Mouse (Mus musculus) right cerebral cortex, postnatal 36 days (tissue): ENCODE results near the gene Ccng1.
"Not testable (repeated sequence)": the region's sequence is repeated elsewhere in the genome, so short reads cannot be mapped to it uniquely, and the experiment has no call there.

Experiments
- DNase-seq, 2 experiments: peaks; one replicate each; pipeline ENCODE4 v3.0.0; 2022; ENCODE audit warnings: low spot score in 2 of 2, mixed read lengths in 1 of 2

Ccng1 gene

DNA sequence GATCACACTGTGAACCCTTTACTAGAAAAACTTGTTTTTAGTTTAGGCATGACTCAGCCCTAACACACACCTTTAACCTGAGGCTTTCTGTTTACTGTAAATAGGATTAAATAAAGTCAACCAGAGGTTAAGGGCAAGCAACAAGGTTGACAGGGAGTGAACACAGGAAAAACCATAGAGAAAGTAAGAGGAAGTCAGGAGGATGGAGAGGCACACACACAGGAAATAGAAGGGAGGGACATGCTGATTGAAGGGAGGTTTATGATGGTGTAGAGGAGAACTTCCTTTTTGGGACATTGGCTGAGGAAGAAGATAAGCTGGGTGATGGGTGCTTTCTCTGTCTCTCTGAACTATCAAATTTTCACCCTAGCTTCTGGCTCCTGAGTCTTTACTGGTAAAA is 36.8 kb downstream of the Ccng1 start:
- no peak for DNase-seq

DNA sequence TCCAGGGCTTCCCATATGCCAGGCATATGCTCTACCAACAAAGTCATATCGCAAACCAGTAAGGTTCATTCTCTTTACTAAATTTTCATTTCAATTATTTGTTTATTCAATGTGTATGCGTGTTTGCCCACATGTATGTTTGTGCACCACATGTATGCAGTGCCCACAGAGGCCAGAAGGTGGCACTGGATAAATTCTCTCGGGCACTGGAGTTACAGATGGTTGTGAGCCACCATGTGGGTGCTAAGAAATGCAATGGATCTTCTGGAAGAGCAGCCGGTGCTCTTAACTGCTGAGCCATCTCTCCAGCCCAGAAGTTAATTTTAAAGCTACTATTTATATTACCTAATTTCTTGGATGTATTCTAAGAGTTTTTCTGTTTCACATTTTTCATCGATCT is 39.6 kb downstream of the Ccng1 start:
- DNase-seq, result no peak

DNA sequence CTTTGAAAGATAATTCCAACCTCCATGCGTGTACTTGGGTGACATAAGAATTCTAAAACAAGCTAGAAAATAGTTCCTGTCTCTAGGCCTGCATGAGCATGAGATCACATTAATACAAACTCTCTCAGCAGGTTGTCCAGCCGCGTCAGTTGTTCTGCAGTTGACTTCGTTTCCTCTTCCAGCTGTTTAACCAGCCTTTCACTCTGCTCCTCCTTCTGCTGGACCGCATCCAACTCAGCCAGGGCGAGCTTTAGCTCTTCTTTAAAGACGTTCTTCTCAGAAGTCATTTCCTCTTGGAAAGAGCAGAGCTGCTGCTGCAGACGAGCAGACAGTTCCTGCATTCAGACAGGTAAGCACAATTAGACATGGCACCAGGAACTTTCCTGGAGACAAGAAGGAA is 41.3 kb downstream of the Ccng1 start:
- DNase-seq, result no peak

DNA sequence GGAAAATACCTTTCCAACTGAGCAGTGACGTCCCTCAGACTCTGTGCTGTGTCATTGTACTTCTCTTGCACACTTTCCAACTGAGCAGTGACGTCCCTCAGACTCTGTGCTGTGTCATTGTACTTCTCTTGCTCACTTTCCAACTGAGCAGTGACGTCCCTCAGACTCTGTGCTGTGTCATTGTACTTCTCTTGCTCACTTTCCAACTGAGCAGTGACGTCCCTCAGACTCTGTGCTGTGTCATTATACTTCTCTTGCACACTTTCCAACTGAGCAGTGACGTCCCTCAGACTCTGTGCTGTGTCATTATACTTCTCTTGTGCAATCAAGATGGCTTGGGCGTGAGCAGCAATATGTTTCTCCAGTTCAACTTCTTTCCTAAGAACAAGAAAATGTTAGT is 45.2 kb downstream of the Ccng1 start:
- not testable (repeated sequence) for DNase-seq
